ENCODE assay signal across 29 mouse cellular contexts in the genomic region with DNA sequence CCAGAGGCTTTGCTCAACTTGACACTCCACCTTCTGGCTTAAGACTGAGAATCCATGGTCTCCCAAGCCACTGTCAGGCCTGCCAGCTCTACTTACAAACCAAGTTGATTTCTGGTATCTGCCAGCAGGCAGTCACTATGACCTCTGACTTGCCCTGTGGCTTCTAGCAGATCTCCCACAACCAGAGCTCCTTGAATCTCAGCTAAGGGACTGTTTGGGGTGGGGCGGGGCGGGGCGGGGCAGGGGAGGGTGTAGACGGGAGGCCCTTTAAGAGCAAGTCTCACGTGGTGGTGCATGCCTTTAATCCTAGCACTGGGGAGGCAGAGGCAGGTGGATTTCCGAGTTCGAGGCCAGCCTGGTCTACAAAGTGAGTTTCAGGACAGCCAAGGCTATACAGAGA. TPM values are rescaled to one million over a fixed set of nuclear protein-coding genes. Genes with fewer than 3 reads are reported as not detected.
DNase-seq lines count a peak whose midpoint lies in the region; ATAC-seq and TF ChIP-seq lines count a peak whose summit lies in the region.
"Had no signal": no experiment of that assay in that cellular context is flagged by ENCODE, and none has a peak within 500 bp of the region (broad histone marks: within the 10 kb centered on the region; RNA-seq: fewer than 3 reads in every experiment).

No protein-coding gene starts in this region.

- DNase-seq in ES-CJ7 (ENCODE audit: low read depth, low spot score) (peak; percentile 50), R1 (ENCODE audit: low read depth, low spot score) (peak; percentile 45)
- DNase-seq in c-Kit-positive CD71-positive TER-119-negative erythroid progenitor cells, embryonic 14.5 days (ENCODE audit: low read depth): peak; percentile 54
- DNase-seq in B cell, adult 2 months: no peak
- no peak for DNase-seq in lung, postnatal 14 days
- DNase-seq: adrenal gland, postnatal 10 days; adrenal gland, postnatal 36 days; cerebellum, adult 18-20 months; cerebellum, adult 9-10 months; cerebellum, postnatal 14 days; gastrocnemius, postnatal 10 days; heart, adult 18-20 months; heart, postnatal 10 days; heart, postnatal 36 days; kidney, adult 11 months had no signal

- H3K27me3 ChIP-seq in intestine, embryonic 15.5 days (replicated peaks): no peaks in the 10 kb centered on the region
- H3K27me3 ChIP-seq in intestine, postnatal 0 days (replicated peaks; ENCODE audit: control insufficient read depth, insufficient read depth, low read length): no peaks in the 10 kb centered on the region
- H3K27me3 ChIP-seq: forebrain, embryonic 13.5 days; heart, embryonic 15.5 days had no signal

- H3K4me1 ChIP-seq in intestine, embryonic 15.5 days (replicated peaks): no peaks in the 10 kb centered on the region
- H3K4me1 ChIP-seq in intestine, postnatal 0 days (replicated peaks; ENCODE audit: control insufficient read depth, insufficient read depth, low read length): no peaks in the 10 kb centered on the region
- H3K4me1 ChIP-seq: forebrain, embryonic 10.5 days; forebrain, embryonic 13.5 days had no signal

- no peak overlapping the region for H3K4me2 ChIP-seq in intestine, embryonic 15.5 days (replicated peaks)
- no peak overlapping the region for H3K4me2 ChIP-seq in intestine, postnatal 0 days (replicated peaks; ENCODE audit: low read depth)
- H3K4me2 ChIP-seq: forebrain, embryonic 13.5 days; heart, embryonic 12.5 days; heart, embryonic 15.5 days; hindbrain, embryonic 14.5 days had no signal

- no peak for TF ChIP-seq CTCF in intestine, postnatal 0 days (IDR thresholded peaks at IDR 0.05; ENCODE audit: low read depth)

- ATAC-seq in intestine, embryonic 15.5 days: peak; percentile 25; the same call in 1 of the 2 replicates
- ATAC-seq in intestine, postnatal 0 days: no peak
- no peak for ATAC-seq in CD4-positive, CD25-positive, alpha-beta regulatory T cell, adult 4 months
- ATAC-seq: forebrain, embryonic 13.5 days; forebrain, embryonic 16.5 days; hindbrain, postnatal 0 days; inflammation-experienced regulatory T-cells, adult 6 months had no signal

- no peak overlapping the region for H3K4me3 ChIP-seq in intestine, embryonic 15.5 days (replicated peaks)
- no peak overlapping the region for H3K4me3 ChIP-seq in intestine, postnatal 0 days (ENCODE audit: low read depth, low read length)
- H3K4me3 ChIP-seq: forebrain, embryonic 10.5 days; forebrain, embryonic 13.5 days; heart, embryonic 12.5 days; heart, embryonic 15.5 days; hindbrain, embryonic 10.5 days had no signal

- no peaks in the 10 kb centered on the region for H3K36me3 ChIP-seq in intestine, embryonic 15.5 days
- no peaks in the 10 kb centered on the region for H3K36me3 ChIP-seq in intestine, postnatal 0 days (ENCODE audit: control insufficient read depth, insufficient read depth)
- H3K36me3 ChIP-seq: forebrain, embryonic 10.5 days; heart, embryonic 12.5 days; heart, embryonic 15.5 days had no signal

- WGBS in intestine, embryonic 15.5 days: 64% methylated on average over 7 of the region's 7 CpGs
- WGBS in intestine, postnatal 0 days: 60% methylated on average over 7 of the region's 7 CpGs

- H3K9me3 ChIP-seq in intestine, embryonic 15.5 days: no peaks in the 10 kb centered on the region
- H3K9me3 ChIP-seq in intestine, postnatal 0 days (ENCODE audit: control insufficient read depth): no peaks in the 10 kb centered on the region
- H3K9me3 ChIP-seq: forebrain, embryonic 10.5 days; forebrain, embryonic 13.5 days; heart, embryonic 12.5 days; heart, embryonic 15.5 days; hindbrain, embryonic 10.5 days had no signal

- H3K9ac ChIP-seq in intestine, embryonic 15.5 days: no peak overlapping the region
- no peak overlapping the region for H3K9ac ChIP-seq in intestine, postnatal 0 days (ENCODE audit: low read depth, low read length)
- H3K9ac ChIP-seq: forebrain, embryonic 13.5 days; heart, embryonic 12.5 days; heart, embryonic 15.5 days; hindbrain, embryonic 14.5 days had no signal

- H3K27ac ChIP-seq in intestine, embryonic 15.5 days: no peak overlapping the region
- no peak overlapping the region for H3K27ac ChIP-seq in intestine, postnatal 0 days (ENCODE audit: low read depth, low read length)
- H3K27ac ChIP-seq: forebrain, embryonic 10.5 days; forebrain, embryonic 13.5 days; heart, embryonic 15.5 days; hindbrain, embryonic 10.5 days; hindbrain, embryonic 14.5 days; hindbrain, postnatal 0 days had no signal

RNA-seq across cellular contexts. Expression of a gene that starts 9.6 kb away (rescaled TPM):
- polyA plus RNA-seq in intestine, embryonic 15.5 days (2015; fragmentation: Nextera tagmentation; extraction: Ambion mirVana): 0.11 and 0.15 TPM in 2 replicates
- polyA plus RNA-seq in intestine, postnatal 0 days (2015; fragmentation: Nextera tagmentation; extraction: Ambion mirVana): not detected in 2 replicates
- not detected for polyA plus RNA-seq in CD4-positive, CD25-positive, alpha-beta regulatory T cell, adult 4 months (2017; shearing (Covaris generic))
- polyA plus RNA-seq: embryonic facial prominence, embryonic 11.5 days; embryonic facial prominence, embryonic 14.5 days; forebrain, embryonic 10.5 days; forebrain, embryonic 13.5 days; forebrain, embryonic 16.5 days; heart, embryonic 12.5 days; heart, embryonic 15.5 days; hindbrain, embryonic 10.5 days; hindbrain, embryonic 14.5 days; inflammation-experienced regulatory T-cells, adult 6 months had no signal

RNA-seq across cellular contexts. Expression of a gene that starts 32.5 kb away (rescaled TPM):
- polyA plus RNA-seq in intestine, embryonic 15.5 days (2015; fragmentation: Nextera tagmentation; extraction: Ambion mirVana): 37.8 and 43.8 TPM in 2 replicates
- 14.6 and 15.6 TPM in 2 replicates for polyA plus RNA-seq in intestine, postnatal 0 days (2015; fragmentation: Nextera tagmentation; extraction: Ambion mirVana)
- 10 to 100 TPM; 18.7 to 20.4 TPM for polyA plus RNA-seq in CD4-positive, CD25-positive, alpha-beta regulatory T cell, adult 4 months (2017; shearing (Covaris generic))

RNA-seq across cellular contexts. Expression of a gene that starts 41.2 kb away (rescaled TPM):
- polyA plus RNA-seq in intestine, embryonic 15.5 days (2015; fragmentation: Nextera tagmentation; extraction: Ambion mirVana): 2.3 and 2.7 TPM in 2 replicates
- polyA plus RNA-seq in intestine, postnatal 0 days (2015; fragmentation: Nextera tagmentation; extraction: Ambion mirVana): 5.4 and 5.5 TPM in 2 replicates
- under 1 TPM; 0.30 to 0.85 TPM for polyA plus RNA-seq in CD4-positive, CD25-positive, alpha-beta regulatory T cell, adult 4 months (2017; shearing (Covaris generic))
- polyA plus RNA-seq: hindbrain, postnatal 0 days had no signal

Comparison
In these comparisons a context has a peak if more than half of its experiments do, and no peak if none do; other contexts are left out.
1. DNase-seq: peak in ES-CJ7 (single experiment), R1 (single experiment) and c-Kit-positive CD71-positive TER-119-negative erythroid progenitor cells, embryonic 14.5 days (single experiment); none in B cell, adult 2 months (0 of 2) and lung, postnatal 14 days (single experiment).